ENCODE assay signal across 26 mouse cellular contexts in the genomic region with DNA sequence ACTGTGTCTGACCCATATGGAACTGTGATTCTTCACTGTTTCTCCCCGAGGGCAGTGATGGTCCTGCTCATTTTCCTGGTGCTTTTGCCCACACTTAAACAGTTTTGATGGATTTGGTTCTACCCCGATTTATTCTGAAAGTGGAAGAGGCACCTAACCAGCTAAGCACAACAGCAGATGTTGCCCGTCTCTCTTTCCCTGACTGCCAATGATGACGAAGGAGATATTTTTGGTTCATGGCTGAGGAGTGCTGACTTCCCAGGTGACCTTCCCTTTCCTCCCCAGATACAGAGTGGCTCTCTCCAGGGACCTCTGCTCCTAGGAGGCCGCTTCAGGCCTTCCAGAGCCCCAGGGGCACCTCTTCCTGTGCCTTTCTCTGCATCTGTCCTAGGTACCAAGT.
"Had no signal": no experiment of that assay in that cellular context is flagged by ENCODE, and none has a peak within 500 bp of the region (broad histone marks: within the 10 kb centered on the region; RNA-seq: fewer than 3 reads in every experiment).

No protein-coding gene starts in this region.

- H3K27me3 ChIP-seq: kidney, embryonic 15.5 days; limb, embryonic 12.5 days; limb, embryonic 15.5 days; liver, embryonic 15.5 days; lung, embryonic 15.5 days; megakaryocyte, embryonic 14.5 days; midbrain, embryonic 13.5 days; neural tube, embryonic 13.5 days had no signal

- H3K4me2 ChIP-seq: kidney, embryonic 15.5 days; limb, embryonic 12.5 days; limb, embryonic 15.5 days; liver, embryonic 11.5 days; liver, embryonic 15.5 days; lung, embryonic 15.5 days; midbrain, embryonic 13.5 days; neural tube, embryonic 13.5 days had no signal

- H3K27ac ChIP-seq: kidney, embryonic 15.5 days; limb, embryonic 12.5 days; limb, embryonic 15.5 days; liver, embryonic 15.5 days; lung, embryonic 15.5 days; midbrain, embryonic 10.5 days; midbrain, embryonic 13.5 days; neural tube, embryonic 13.5 days had no signal

- H3K36me3 ChIP-seq: kidney, embryonic 15.5 days; limb, embryonic 12.5 days; limb, embryonic 15.5 days; liver, embryonic 15.5 days; lung, embryonic 15.5 days; midbrain, embryonic 10.5 days; midbrain, embryonic 13.5 days; neural tube, embryonic 13.5 days had no signal

- ATAC-seq: midbrain, embryonic 13.5 days; midbrain, embryonic 16.5 days had no signal

- DNase-seq: kidney, adult 11 months; kidney, adult 8-10 months; kidney, postnatal 10 days; kidney, postnatal 36 days; layer of hippocampus, adult 9-11 months; left cerebral cortex, postnatal 4 days; lung, adult 18-20 months; lung, postnatal 10 days; lung, postnatal 36 days; retina, postnatal 1 day; right cerebral cortex, postnatal 25 days; spleen, adult 18-20 months; thymus, adult 2 months; thymus, postnatal 14 days had no signal

- H3K9me3 ChIP-seq: kidney, embryonic 15.5 days; limb, embryonic 12.5 days; limb, embryonic 15.5 days; liver, embryonic 15.5 days; lung, embryonic 15.5 days; midbrain, embryonic 10.5 days; midbrain, embryonic 13.5 days; neural tube, embryonic 13.5 days had no signal

- H3K4me1 ChIP-seq: kidney, embryonic 15.5 days; limb, embryonic 12.5 days; limb, embryonic 15.5 days; liver, embryonic 15.5 days; lung, embryonic 15.5 days; megakaryocyte, embryonic 14.5 days; midbrain, embryonic 13.5 days; neural tube, embryonic 13.5 days had no signal

- H3K4me3 ChIP-seq: kidney, embryonic 15.5 days; limb, embryonic 12.5 days; limb, embryonic 15.5 days; liver, embryonic 15.5 days; lung, embryonic 15.5 days; megakaryocyte, embryonic 14.5 days; midbrain, embryonic 10.5 days; midbrain, embryonic 13.5 days; myocyte; neural tube, embryonic 13.5 days had no signal

- H3K9ac ChIP-seq: kidney, embryonic 15.5 days; limb, embryonic 12.5 days; limb, embryonic 15.5 days; liver, embryonic 15.5 days; lung, embryonic 15.5 days; midbrain, embryonic 13.5 days; neural tube, embryonic 13.5 days had no signal
